Mouse (Mus musculus): ENCODE results near the gene Coro1c. TPM values are rescaled to one million over a fixed set of nuclear protein-coding genes. Genes with fewer than 3 reads are reported as not detected.

Coro1c gene
- polyA plus RNA-seq, 1 experiment from 2014 or later: 145 TPM

GRCm38 (mm10) chr5:113932310-113932709 lies 23.8 kb upstream of the Coro1c start:
- peaks cover 8% of the 10 kb centered on the region for H3K4me1 ChIP-seq (ENCODE audit: control insufficient read depth, insufficient read depth, low read length)

GRCm38 (mm10) chr5:113930648-113931609 lies 22.4 kb upstream of the Coro1c start:
- peaks cover 8% of the 10 kb centered on the region for H3K4me1 ChIP-seq (ENCODE audit: control insufficient read depth, insufficient read depth, low read length)
- ATAC-seq (ENCODE audit: insufficient read depth, low FRiP score): peak; percentile 56
- peaks cover 7% of the 10 kb centered on the region; the same call in 1 of the 2 replicates for H3K9me3 ChIP-seq (replicated peaks; ENCODE audit: control insufficient read depth, low read length)
- no peaks in the 10 kb centered on the region for H3K36me3 ChIP-seq (ENCODE audit: control insufficient read depth, insufficient read depth, low read length)
- no peak overlapping the region; the same call in 1 of the 2 replicates for H3K4me3 ChIP-seq (replicated peaks; ENCODE audit: low read length)
- 0 out of 2 replicates have a peak overlapping the region, but pooled peaks have one; percentile 15 for H3K4me2 ChIP-seq (ENCODE audit: low read depth, low read length)
- peak overlapping the region; percentile 57 for H3K9ac ChIP-seq (ENCODE audit: low read length)
- H3K27me3 ChIP-seq (ENCODE audit: control insufficient read depth, insufficient read depth, low read length): no peaks in the 10 kb centered on the region
- WGBS: 37% methylated on average over 18 of the region's 18 CpGs
- peak overlapping the region; percentile 82 for H3K27ac ChIP-seq (ENCODE audit: low read length)

More at GRCm38 (mm10) chr5:113932310-113932709, 23.8 kb upstream of the Coro1c start:
- 78% methylated on average over 3 of the region's 3 CpGs for WGBS
- no peak overlapping the region for H3K4me3 ChIP-seq (replicated peaks; ENCODE audit: low read length)
- H3K9ac ChIP-seq (ENCODE audit: low read length): no peak overlapping the region
- H3K27ac ChIP-seq (ENCODE audit: low read length): no peak overlapping the region
- no peaks in the 10 kb centered on the region for H3K27me3 ChIP-seq (ENCODE audit: control insufficient read depth, insufficient read depth, low read length)
- H3K4me2 ChIP-seq (ENCODE audit: low read depth, low read length): no peak overlapping the region
- H3K9me3 ChIP-seq (replicated peaks; ENCODE audit: control insufficient read depth, low read length): peaks cover 6% of the 10 kb centered on the region; the same call in 1 of the 2 replicates
- ATAC-seq (ENCODE audit: insufficient read depth, low FRiP score): no peak
- H3K36me3 ChIP-seq (ENCODE audit: control insufficient read depth, insufficient read depth, low read length): no peaks in the 10 kb centered on the region

GRCm38 (mm10) chr5:113929950-113930647 lies 21.5 kb upstream of the Coro1c start:
- no peaks in the 10 kb centered on the region for H3K36me3 ChIP-seq (ENCODE audit: control insufficient read depth, insufficient read depth, low read length)
- H3K4me2 ChIP-seq (ENCODE audit: low read depth, low read length): 0 out of 2 replicates have a peak overlapping the region, but pooled peaks have one; percentile 16
- no peaks in the 10 kb centered on the region for H3K27me3 ChIP-seq (ENCODE audit: control insufficient read depth, insufficient read depth, low read length)
- H3K9ac ChIP-seq (ENCODE audit: low read length): no peak overlapping the region
- H3K9me3 ChIP-seq (replicated peaks; ENCODE audit: control insufficient read depth, low read length): peaks cover 7% of the 10 kb centered on the region; the same call in 1 of the 2 replicates
- H3K4me3 ChIP-seq (replicated peaks; ENCODE audit: low read length): no peak overlapping the region
- peaks cover 8% of the 10 kb centered on the region for H3K4me1 ChIP-seq (ENCODE audit: control insufficient read depth, insufficient read depth, low read length)
- no peak for ATAC-seq (ENCODE audit: insufficient read depth, low FRiP score)
- WGBS: 51% methylated on average over 10 of the region's 10 CpGs
- H3K27ac ChIP-seq (ENCODE audit: low read length): peak overlapping the region; percentile 72

GRCm38 (mm10) chr5:113929526-113929925 lies 21.0 kb upstream of the Coro1c start:
- Histone ChIP-seq H3K27ac (ENCODE audit: low read length) (no peak overlapping the region; the same call in 1 of the 2 replicates), H3K9ac (ENCODE audit: low read length) (no peak overlapping the region), H3K36me3 (ENCODE audit: control insufficient read depth, insufficient read depth, low read length) (no peaks in the 10 kb centered on the region)

GRCm38 (mm10) chr5:113924608-113925007 lies 16.1 kb upstream of the Coro1c start:
- ATAC-seq (ENCODE audit: insufficient read depth, low FRiP score): no peak
- WGBS: 73% methylated on average over 4 of the region's 4 CpGs

More at GRCm38 (mm10) chr5:113929526-113929925, 21.0 kb upstream of the Coro1c start:
- H3K4me3 ChIP-seq (replicated peaks; ENCODE audit: low read length): no peak overlapping the region
- H3K4me2 ChIP-seq (ENCODE audit: low read depth, low read length): 0 out of 2 replicates have a peak overlapping the region, but pooled peaks have one; percentile 16
- WGBS: 63% methylated on average over 10 of the region's 10 CpGs
- no peaks in the 10 kb centered on the region for H3K27me3 ChIP-seq (ENCODE audit: control insufficient read depth, insufficient read depth, low read length)
- no peak for ATAC-seq (ENCODE audit: insufficient read depth, low FRiP score)
- H3K9me3 ChIP-seq (replicated peaks; ENCODE audit: control insufficient read depth, low read length): peaks cover 7% of the 10 kb centered on the region; the same call in 1 of the 2 replicates
- H3K4me1 ChIP-seq (ENCODE audit: control insufficient read depth, insufficient read depth, low read length): peaks cover 8% of the 10 kb centered on the region

GRCm38 (mm10) chr5:113921310-113922166 lies 13.0 kb upstream of the Coro1c start:
- H3K4me1 ChIP-seq (ENCODE audit: control insufficient read depth, insufficient read depth, low read length): peaks cover 3% of the 10 kb centered on the region; the same call in 1 of the 2 replicates
- H3K4me3 ChIP-seq (replicated peaks; ENCODE audit: low read length): no peak overlapping the region
- no peaks in the 10 kb centered on the region for H3K36me3 ChIP-seq (ENCODE audit: control insufficient read depth, insufficient read depth, low read length)
- H3K4me2 ChIP-seq (ENCODE audit: low read depth, low read length): no peak overlapping the region
- no peaks in the 10 kb centered on the region for H3K9me3 ChIP-seq (replicated peaks; ENCODE audit: control insufficient read depth, low read length)
- no peak for ATAC-seq (ENCODE audit: insufficient read depth, low FRiP score)
- H3K9ac ChIP-seq (ENCODE audit: low read length): no peak overlapping the region
- 39% methylated on average over 6 of the region's 6 CpGs for WGBS
- peak overlapping the region; percentile 66; the same call in 1 of the 2 replicates for H3K27ac ChIP-seq (ENCODE audit: low read length)
- no peaks in the 10 kb centered on the region for H3K27me3 ChIP-seq (ENCODE audit: control insufficient read depth, insufficient read depth, low read length)

More at GRCm38 (mm10) chr5:113924608-113925007, 16.1 kb upstream of the Coro1c start:
- no peak overlapping the region for H3K4me2 ChIP-seq (ENCODE audit: low read depth, low read length)
- no peak overlapping the region for H3K4me3 ChIP-seq (replicated peaks; ENCODE audit: low read length)
- H3K4me1 ChIP-seq (ENCODE audit: control insufficient read depth, insufficient read depth, low read length): peaks cover 3% of the 10 kb centered on the region; the same call in 1 of the 2 replicates
- H3K9me3 ChIP-seq (replicated peaks; ENCODE audit: control insufficient read depth, low read length): peaks cover 7% of the 10 kb centered on the region; the same call in 1 of the 2 replicates
- no peaks in the 10 kb centered on the region for H3K36me3 ChIP-seq (ENCODE audit: control insufficient read depth, insufficient read depth, low read length)
- H3K27me3 ChIP-seq (ENCODE audit: control insufficient read depth, insufficient read depth, low read length): no peaks in the 10 kb centered on the region
- no peak overlapping the region for H3K9ac ChIP-seq (ENCODE audit: low read length)
- no peak overlapping the region for H3K27ac ChIP-seq (ENCODE audit: low read length)

- ATAC-seq (ENCODE audit: insufficient read depth, low FRiP score): no peak
- Histone ChIP-seq H3K4me2 (ENCODE audit: low read depth, low read length) (no peak overlapping the region), H3K27me3 (ENCODE audit: control insufficient read depth, insufficient read depth, low read length) (no peaks in the 10 kb centered on the region), H3K27ac (ENCODE audit: low read length) (no peak overlapping the region), H3K4me1 (ENCODE audit: control insufficient read depth, insufficient read depth, low read length) (peaks cover 3% of the 10 kb centered on the region; the same call in 1 of the 2 replicates), H3K4me3 (replicated peaks; ENCODE audit: low read length) (no peak overlapping the region), H3K9me3 (replicated peaks; ENCODE audit: control insufficient read depth, low read length) (no peaks in the 10 kb centered on the region), H3K9ac (ENCODE audit: low read length) (peak overlapping the region; percentile 15; the same call in 1 of the 2 replicates), H3K36me3 (ENCODE audit: control insufficient read depth, insufficient read depth, low read length) (no peaks in the 10 kb centered on the region)
- WGBS: 62% methylated on average over 7 of the region's 7 CpGs
Measured at GRCm38 (mm10) chr5:113919060-113919459, 10.5 kb upstream of the Coro1c start.

GRCm38 (mm10) chr5:113918654-113919053 lies 10.1 kb upstream of the Coro1c start:
- H3K36me3 ChIP-seq (ENCODE audit: control insufficient read depth, insufficient read depth, low read length): no peaks in the 10 kb centered on the region
- H3K27me3 ChIP-seq (ENCODE audit: control insufficient read depth, insufficient read depth, low read length): no peaks in the 10 kb centered on the region
- peak overlapping the region; percentile 15 for H3K9ac ChIP-seq (ENCODE audit: low read length)
- peaks cover 3% of the 10 kb centered on the region; the same call in 1 of the 2 replicates for H3K4me1 ChIP-seq (ENCODE audit: control insufficient read depth, insufficient read depth, low read length)
- H3K27ac ChIP-seq (ENCODE audit: low read length): 0 out of 2 replicates have a peak overlapping the region, but pooled peaks have one; percentile 28
- no peak overlapping the region for H3K4me3 ChIP-seq (replicated peaks; ENCODE audit: low read length)
- WGBS: 35% methylated on average over 9 of the region's 9 CpGs
- no peaks in the 10 kb centered on the region for H3K9me3 ChIP-seq (replicated peaks; ENCODE audit: control insufficient read depth, low read length)
- peak; percentile 48; the same call in 1 of the 2 replicates for ATAC-seq (ENCODE audit: insufficient read depth, low FRiP score)
- no peak overlapping the region for H3K4me2 ChIP-seq (ENCODE audit: low read depth, low read length)
